Mouse (Mus musculus) olfactory bulb, adult 2 months (tissue): Measurements from ENCODE around the gene Gopc.

Experiments
- CTCF ChIP-seq: fragments of 200-500 bp; IDR thresholded peaks from 2 replicates; pipeline ENCODE4 v1.5.1; 2012; ENCODE audit warnings: low read depth, mild to moderate bottlenecking, low read length, moderate library complexity; ENCODE audit not compliant: insufficient read depth
- POLR2A ChIP-seq: fragments of 200-500 bp; IDR thresholded peaks from 2 replicates; pipeline ENCODE4 v1.6.1; 2012; ENCODE audit warnings: mild to moderate bottlenecking, low read depth, low read length, moderate library complexity; ENCODE audit not compliant: insufficient read depth

DNA sequence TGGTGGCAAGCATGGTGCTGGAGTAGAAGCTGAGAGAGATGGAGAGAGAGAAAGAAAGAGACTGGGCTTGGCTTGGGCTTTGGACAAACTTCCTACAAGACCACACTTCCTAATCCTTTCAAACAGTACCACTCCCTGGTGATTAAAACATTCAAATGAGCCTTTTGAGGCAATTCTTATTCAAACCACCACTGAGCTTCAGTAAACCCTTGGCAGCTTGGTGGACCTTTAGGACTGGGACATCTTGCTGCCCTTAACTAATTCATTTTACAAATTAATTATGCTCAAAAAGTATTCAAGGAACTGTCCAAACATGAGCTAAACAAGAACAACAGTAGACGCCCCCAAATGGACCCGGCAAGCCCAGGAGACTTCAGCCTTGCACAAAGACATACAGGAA is 86.0 kb downstream of the Gopc start:
- TF ChIP-seq CTCF: no peak
- TF ChIP-seq POLR2A: no peak
